Mouse (Mus musculus) cerebellum, postnatal 14 days (tissue): ENCODE measurements at regions not wholly inside any gene's neighbourhood (a gene's known extent, or its start where the extent isn't known, plus 50 kb on each side); places are given as distances from the start of the nearest gene placed in this dataset.

Source experiments
- DNase-seq, 2 experiments: peaks; one replicate each; pipeline ENCODE4 v3.0.0; 2021; ENCODE audit warnings: mixed read lengths in 2 of 2

- no peak for DNase-seq
Measured at GRCm38 (mm10) chr8:36042594-36042993, 277.0 kb downstream of the Gm19410 start.
